Mouse (Mus musculus) thymus, adult 18-20 months (tissue): ENCODE data around the gene Alcam.

ENCODE experiments used
- DNase-seq, 2 experiments: peaks; one replicate each; pipeline ENCODE4 v3.0.0; 2022; ENCODE audit warnings: mixed read lengths in 2 of 2

Alcam gene

GRCm38 (mm10) chr16:52363944-52364511, 89.8 kb downstream of the Alcam start:
- no peak for DNase-seq

GRCm38 (mm10) chr16:52343467-52344033, 110.3 kb downstream of the Alcam start:
- DNase-seq, result no peak

DNA sequence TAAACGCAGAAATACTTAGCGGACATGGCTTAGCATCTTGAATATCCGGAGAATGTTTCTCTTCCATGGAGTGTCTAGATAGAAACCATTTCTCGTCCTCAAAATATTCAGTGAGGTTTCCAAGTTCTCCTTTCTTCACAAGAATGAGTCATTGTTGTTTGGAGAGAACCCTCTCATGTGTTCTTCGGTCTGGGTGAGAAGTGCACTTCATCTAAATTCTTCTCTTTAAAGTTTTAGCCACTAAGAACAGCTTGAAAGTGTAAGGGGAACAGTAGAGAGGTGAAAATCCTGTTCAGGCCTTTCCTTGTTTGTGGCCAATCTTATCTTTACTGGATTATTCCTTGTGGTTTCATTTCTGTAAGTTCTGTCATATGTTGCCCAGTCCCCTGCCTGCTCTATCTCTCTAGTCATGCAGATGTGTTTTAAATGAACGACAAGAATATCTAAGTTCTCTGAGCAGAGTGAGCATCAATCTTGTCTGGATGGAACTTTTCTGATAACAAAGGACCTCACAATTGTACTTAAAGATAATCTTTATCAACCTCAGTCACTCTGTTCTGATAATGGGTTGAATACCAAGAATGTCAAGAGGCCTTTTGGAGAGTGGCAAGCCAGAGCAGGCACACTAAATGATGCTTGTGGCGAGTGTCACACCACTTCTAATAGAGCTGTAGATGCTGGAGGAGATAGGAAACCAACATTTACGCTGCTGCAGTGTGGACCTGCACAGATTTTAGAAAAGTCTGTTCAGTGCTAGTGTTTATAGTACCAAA, 111.0 kb downstream of the Alcam start:
- no peak for DNase-seq

DNA sequence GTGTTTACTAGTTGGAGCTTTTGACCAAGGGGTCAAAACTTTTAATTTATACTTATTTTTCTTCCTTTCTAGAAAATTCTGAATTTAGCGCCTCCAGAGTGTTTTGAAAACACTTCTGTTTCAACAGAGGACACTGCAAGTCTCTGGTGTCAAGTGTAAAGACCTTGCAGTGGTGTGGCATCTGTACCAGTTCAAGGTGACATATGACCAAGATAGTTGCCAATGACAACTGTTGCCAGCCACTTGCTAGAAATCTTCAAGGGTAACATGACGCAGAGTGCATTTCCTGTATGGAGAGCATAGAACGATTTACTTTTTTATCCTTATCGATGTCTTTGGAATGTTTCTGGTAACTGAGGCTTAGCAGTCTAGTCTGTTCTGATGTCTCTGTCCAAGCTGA, 119.8 kb downstream of the Alcam start:
- DNase-seq, result no peak

- no peak for DNase-seq
These were observed 120.2 kb downstream of the Alcam start for GRCm38 (mm10) chr16:52333631-52334030.

DNA sequence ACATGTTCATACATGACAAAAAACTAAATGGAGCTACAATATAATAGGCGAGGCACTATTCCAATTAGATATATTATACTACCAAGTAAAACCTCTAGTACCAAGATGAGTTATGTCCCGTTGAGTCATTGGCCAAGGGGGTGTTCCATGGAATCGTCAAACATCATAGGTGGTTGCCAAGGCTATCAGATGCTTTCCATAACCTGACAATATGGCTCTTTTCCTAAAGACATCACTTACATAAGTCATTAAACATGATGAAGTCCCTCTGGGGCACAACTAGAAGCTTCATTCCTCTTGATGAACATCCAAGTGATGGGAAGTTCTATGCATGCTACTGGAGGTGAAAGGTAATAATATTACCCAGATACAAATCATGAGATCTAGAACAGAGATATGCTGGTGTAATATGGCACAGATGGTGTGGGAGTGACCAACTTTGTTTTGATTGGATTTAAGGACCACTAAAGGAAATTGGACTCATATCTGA, 122.5 kb downstream of the Alcam start:
- DNase-seq, result no peak

- DNase-seq, result no peak
These were observed 124.5 kb downstream of the Alcam start for GRCm38 (mm10) chr16:52329420-52329819.

DNA sequence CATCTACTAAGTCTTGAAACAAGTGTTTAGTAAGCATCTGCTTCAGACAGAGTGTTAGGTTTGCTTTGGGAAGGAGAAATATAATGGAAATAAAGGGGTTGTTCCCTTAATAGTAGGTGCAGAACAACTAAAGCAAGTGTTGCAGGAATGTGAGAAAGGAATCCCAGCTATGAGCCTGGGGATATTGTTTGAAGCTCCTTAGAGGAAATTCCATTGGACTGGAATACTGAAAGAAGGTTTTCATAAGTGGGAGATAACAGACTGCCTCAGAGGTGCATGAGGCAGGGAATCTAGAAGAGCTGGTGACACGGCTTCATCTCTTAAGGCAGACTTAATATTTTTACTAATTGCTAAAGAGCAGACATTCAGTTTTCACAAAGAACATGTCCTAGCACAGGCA, 134.6 kb downstream of the Alcam start:
- DNase-seq, result no peak

DNA sequence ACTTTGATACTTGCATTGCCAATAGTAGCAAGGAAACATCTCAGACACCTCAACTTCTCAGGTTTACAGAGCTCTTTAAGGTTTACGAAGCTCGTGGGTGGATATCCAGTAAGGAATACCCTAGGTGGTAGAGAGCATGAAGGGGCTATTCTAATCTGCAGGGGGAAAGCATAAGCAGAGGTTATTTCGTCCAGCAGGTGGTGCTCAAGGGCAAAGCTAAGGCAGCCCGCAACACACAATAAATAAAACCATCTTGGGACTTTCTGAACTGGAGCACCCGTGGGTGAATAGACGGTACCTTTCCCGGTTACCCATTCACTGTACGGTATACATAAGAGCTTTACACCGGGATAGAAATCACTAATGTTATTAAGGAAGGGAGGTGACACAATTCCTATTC, 142.8 kb downstream of the Alcam start:
- DNase-seq, result peak in 1 of 2 experiments; percentile 8

DNA sequence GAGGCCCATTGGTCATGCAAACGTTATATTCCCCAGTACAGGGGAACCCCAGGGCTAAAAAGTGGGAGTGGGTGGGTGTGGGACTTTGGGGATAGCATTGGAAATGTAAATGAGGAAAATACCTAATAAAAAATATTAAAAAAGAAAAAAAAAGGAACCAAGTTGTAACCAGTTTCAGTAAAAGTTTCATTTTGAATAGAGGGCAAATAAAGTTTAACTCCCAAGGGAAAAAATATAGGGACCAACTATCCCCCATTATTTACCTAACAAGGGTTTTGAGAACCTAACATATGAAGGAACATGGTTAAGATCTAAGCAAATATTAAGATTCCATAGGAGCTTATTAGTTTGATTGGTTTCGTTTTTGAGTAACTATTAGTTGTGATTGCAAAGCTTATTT, 146.9 kb downstream of the Alcam start:
- DNase-seq, result no peak

DNA sequence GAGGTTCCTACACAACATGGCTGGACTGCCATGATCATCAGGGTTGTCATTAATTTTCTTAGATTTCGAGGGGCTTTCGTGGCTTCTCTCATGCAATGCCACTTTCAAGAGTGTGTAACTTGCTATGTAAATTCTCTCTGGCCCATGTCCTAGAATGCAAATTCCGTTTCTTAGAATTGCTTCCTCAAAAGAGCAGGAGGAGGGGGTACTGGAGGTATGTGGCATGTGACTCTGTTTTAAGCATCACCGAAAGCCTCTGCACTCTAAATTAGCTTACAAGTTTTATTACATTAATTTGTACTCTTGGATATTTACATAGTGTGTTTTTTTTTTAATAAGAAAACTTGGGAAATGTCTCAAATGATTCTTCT, 150.4 kb downstream of the Alcam start:
- no peak for DNase-seq

- no peak for DNase-seq
These were observed 150.9 kb downstream of the Alcam start for GRCm38 (mm10) chr16:52302790-52303531.

DNA sequence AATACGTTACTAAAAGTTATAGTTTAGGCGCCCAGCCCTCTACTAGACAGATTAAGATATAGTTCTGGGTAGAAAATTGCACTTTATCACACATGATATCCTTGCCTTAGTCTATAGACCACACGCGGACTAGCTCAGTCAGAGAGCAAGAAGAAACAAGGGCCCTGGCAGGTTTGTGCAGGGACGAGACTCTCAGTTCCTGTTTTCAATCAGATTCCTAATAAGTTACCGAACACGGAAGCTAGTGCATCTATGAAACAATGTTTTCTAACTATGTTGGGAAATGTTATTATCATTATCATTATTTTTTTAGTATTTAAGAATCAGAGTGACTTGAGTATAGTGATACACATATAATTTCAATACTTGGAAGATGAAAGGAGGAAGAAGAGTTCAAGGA, 152.1 kb downstream of the Alcam start:
- DNase-seq, result no peak

DNA sequence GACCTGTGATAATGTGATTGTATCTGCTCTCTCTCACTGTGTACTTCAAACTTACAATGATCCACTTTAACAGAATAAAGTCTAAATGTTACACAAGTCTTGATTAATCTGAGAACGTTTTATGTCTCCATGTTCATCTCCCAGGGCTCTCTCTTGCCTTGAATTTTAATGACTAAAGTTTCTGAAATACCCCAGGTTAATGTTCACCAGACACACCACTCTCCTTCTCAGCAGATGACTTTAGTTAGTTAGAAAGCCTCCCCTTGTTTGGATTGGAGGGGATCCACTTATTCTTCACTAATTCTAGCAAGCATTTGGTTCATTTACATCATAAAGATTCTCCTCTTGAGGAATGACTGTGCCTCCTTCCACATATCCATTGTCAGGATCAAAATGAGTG, 157.5 kb downstream of the Alcam start:
- DNase-seq, result no peak

DNA sequence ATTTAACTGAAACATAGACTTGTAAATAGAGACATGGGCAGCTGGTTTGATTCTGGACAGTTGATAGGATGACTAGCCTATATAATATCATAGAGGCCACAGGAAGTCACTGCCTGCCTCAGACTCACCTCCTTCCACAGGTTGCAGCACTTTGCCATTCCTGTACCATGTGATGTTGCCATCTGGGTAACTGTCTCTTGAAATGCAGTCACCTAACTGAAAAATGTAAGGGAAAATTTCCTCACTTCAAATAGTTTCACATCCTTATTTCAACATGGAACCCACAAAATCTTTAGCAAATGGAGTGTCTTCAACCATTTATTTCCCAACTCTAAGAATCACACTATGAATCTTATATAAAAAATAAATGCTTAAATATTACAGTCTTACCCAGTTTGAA, 158.3 kb downstream of the Alcam start:
- no peak for DNase-seq

GRCm38 (mm10) chr16:52292440-52293048, 161.3 kb downstream of the Alcam start:
- no peak for DNase-seq

GRCm38 (mm10) chr16:52280186-52280585, 173.7 kb downstream of the Alcam start:
- no peak for DNase-seq

- DNase-seq, result no peak
These were observed 188.8 kb downstream of the Alcam start for GRCm38 (mm10) chr16:52265066-52265465.

DNA sequence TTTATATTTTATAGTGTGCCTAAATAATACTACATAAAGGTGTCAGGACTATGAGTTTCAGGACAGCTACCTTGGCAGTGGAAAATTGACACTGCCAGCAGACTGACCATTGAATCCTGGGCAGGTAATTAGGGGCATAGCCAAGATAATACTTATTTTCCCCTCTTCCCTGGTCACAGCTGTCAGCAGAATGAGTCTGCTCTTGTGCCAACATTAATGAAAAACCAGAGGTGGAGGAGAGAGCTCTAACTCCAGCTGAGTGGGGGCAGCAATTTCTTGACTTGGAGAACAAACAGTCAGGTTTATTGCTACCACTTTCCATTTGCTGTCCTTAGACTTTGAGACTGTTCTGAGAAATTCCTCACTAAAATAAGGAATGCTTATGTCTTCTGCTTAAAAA, 190.1 kb downstream of the Alcam start:
- DNase-seq, result no peak

GRCm38 (mm10) chr16:52262582-52262981, 191.3 kb downstream of the Alcam start:
- DNase-seq, result no peak

- no peak for DNase-seq
These were observed 192.1 kb downstream of the Alcam start for GRCm38 (mm10) chr16:52261755-52262154.

- no peak for DNase-seq
These were observed 202.9 kb downstream of the Alcam start for GRCm38 (mm10) chr16:52250935-52251334.

DNA sequence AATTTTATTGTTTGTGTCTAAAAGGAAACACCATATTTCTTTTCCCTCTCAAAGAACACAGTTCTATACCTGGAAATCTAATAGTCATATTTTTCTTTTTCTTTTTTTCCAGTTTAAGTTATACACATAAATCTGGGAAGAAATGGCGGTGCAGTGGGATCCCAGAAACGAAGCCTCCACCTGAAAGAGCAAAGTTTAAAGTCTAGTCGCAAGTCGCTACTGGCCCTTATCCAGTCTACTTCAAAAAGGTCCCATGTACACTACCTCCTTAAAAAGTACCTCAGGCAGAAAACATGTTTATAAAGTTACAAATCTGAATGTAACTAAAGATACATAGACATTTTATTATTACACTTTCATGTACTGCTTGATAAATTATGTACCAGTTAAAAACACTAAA, 203.7 kb downstream of the Alcam start:
- no peak for DNase-seq
